Mouse (Mus musculus) embryonic facial prominence, embryonic 14.5 days (tissue): Measurements from ENCODE around the gene Rabep2. TPM values are rescaled to one million over a fixed set of nuclear protein-coding genes. Genes with fewer than 3 reads are reported as not detected.

Source experiments
- ATAC-seq: fragments of 200-750 bp; cut with Nextera tagmentation; 2 replicates; pipeline ENCODE4 v1.8.0; 2017; ENCODE audit warnings: low read depth, moderate number of reproducible peaks, moderate TSS enrichment
- DNase-seq: peaks from one replicate; pipeline ENCODE4 v3.0.0-alpha.2; 2015; ENCODE audit warnings: low spot score
- H3K27ac ChIP-seq: fragments of 300-500 bp; sonication (generic); replicated peaks from 2 replicates; pipeline ENCODE4 v1.5.1; 2014; ENCODE audit warnings: low read depth, mild to moderate bottlenecking, low read length, moderate library complexity
- H3K27me3 ChIP-seq: fragments of 300-500 bp; sonication (generic); replicated peaks from 2 replicates; pipeline ENCODE4 v1.6.1; 2014; ENCODE audit warnings: low read length; ENCODE audit not compliant: control insufficient read depth, insufficient read depth
- H3K36me3 ChIP-seq: fragments of 300-500 bp; sonication (generic); 2 replicates; pipeline ENCODE4 v1.6.1; 2014; ENCODE audit warnings: low read length, mixed read lengths; ENCODE audit not compliant: control insufficient read depth, insufficient read depth
- H3K4me1 ChIP-seq: fragments of 300-500 bp; sonication (generic); 2 replicates; pipeline ENCODE4 v1.6.1; 2014; ENCODE audit warnings: antibody characterized with exemption, low read length; ENCODE audit not compliant: control insufficient read depth, insufficient read depth
- H3K4me2 ChIP-seq: fragments of 300-500 bp; sonication (generic); 2 replicates; pipeline ENCODE4 v1.6.1; 2014; ENCODE audit warnings: low read depth, mild to moderate bottlenecking, low read length, moderate library complexity, mixed read lengths
- H3K4me3 ChIP-seq: fragments of 300-500 bp; sonication (generic); 2 replicates; pipeline ENCODE4 v1.5.1; 2014; ENCODE audit warnings: low read depth, mild to moderate bottlenecking, low read length
- H3K9ac ChIP-seq: fragments of 300-500 bp; sonication (generic); 2 replicates; pipeline ENCODE4 v1.6.1; 2014; ENCODE audit warnings: low read depth, mild to moderate bottlenecking, low read length, moderate library complexity, mixed read lengths
- H3K9me3 ChIP-seq: fragments of 300-500 bp; sonication (generic); 2 replicates; pipeline ENCODE4 v1.6.1; 2016; ENCODE audit warnings: low read length; ENCODE audit not compliant: control insufficient read depth
- WGBS: fragments of 180-500 bp; shearing (Covaris S2); extraction: QIAGEN DNeasy Blood & Tissue Kit; methylation state at CpG from one replicate; pipeline ENCODE4 v1.1.7; 2014; 5-methylcytosine and 5-hydroxymethylcytosine counted together
- polyA plus RNA-seq: library from polyadenylated mRNA; unstranded; fragments of >200 nt; fragmentation: Nextera tagmentation; extraction: Ambion mirVana; gene quantifications from 2 replicates; pipeline ENCODE4 v1.2.1, GENCODE M21; 2014

The Rabep2 gene
- polyA plus RNA-seq, 1 experiment from 2014 or later, result 26.4 TPM

DNA sequence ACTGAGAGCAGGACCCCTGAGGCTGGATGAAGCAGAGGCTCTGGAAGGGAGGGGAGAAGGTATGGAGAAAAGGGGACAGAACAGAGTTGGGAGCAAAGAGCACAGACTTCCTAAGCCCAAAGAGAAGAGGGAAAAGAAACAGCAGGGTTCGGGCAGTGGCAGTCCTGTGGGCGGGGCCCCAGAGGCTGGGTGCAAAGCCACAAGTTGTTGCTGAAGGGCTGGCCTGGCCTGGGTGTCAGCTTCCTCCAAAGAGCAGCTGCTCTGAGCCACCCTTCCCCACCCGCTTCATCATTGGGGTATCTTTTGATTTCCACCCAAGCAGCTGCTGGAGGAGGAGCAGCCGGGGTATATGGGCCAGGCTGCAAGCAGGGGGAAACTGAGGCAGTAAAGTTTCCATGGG lies 35.6 kb downstream of the Rabep2 start:
- Histone ChIP-seq H3K36me3 (peaks cover 32% of the 10 kb centered on the region), H3K4me3 (no peak overlapping the region), H3K27me3 (no peaks in the 10 kb centered on the region), H3K9me3 (no peaks in the 10 kb centered on the region), H3K4me2 (no peak overlapping the region), H3K4me1 (peaks cover 7% of the 10 kb centered on the region), H3K27ac (peak overlapping the region; percentile 67), H3K9ac (no peak overlapping the region)
- DNase-seq, result peak; percentile 70
- 64% methylated on average over 3 of the region's 4 CpGs for WGBS
- no peak for ATAC-seq

DNA sequence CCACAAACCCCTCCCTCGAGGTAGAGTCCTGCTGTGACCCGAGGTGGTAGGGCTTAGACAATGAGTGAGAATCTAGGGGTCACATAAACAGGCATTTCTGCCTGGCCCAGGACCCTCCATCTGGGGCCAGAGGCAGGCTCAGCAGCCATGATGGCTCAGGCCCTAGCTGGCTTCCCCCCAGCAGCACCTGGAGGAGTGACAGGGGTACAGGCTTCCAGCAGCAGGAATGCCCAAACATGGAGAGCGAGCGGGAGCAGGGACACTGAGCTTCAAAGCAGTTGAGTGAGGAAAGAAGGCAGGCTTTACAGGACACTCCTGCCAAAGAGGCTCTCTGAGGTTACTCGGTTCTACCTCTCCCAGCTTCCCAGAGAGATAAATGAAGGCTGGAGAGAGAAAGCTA lies 36.3 kb downstream of the Rabep2 start:
- ATAC-seq, result no peak
- H3K9me3 ChIP-seq, result no peaks in the 10 kb centered on the region
- peaks cover 39% of the 10 kb centered on the region for H3K36me3 ChIP-seq
- H3K4me2 ChIP-seq, result no peak overlapping the region
- H3K4me3 ChIP-seq, result no peak overlapping the region
- H3K4me1 ChIP-seq, result peaks cover 7% of the 10 kb centered on the region
- no peak for DNase-seq
- H3K27ac ChIP-seq, result peak overlapping the region; percentile 28; the same call in 1 of the 2 replicates
- no peak overlapping the region for H3K9ac ChIP-seq
- WGBS, result 47% methylated on average over 5 of the region's 5 CpGs
- H3K27me3 ChIP-seq, result no peaks in the 10 kb centered on the region

DNA sequence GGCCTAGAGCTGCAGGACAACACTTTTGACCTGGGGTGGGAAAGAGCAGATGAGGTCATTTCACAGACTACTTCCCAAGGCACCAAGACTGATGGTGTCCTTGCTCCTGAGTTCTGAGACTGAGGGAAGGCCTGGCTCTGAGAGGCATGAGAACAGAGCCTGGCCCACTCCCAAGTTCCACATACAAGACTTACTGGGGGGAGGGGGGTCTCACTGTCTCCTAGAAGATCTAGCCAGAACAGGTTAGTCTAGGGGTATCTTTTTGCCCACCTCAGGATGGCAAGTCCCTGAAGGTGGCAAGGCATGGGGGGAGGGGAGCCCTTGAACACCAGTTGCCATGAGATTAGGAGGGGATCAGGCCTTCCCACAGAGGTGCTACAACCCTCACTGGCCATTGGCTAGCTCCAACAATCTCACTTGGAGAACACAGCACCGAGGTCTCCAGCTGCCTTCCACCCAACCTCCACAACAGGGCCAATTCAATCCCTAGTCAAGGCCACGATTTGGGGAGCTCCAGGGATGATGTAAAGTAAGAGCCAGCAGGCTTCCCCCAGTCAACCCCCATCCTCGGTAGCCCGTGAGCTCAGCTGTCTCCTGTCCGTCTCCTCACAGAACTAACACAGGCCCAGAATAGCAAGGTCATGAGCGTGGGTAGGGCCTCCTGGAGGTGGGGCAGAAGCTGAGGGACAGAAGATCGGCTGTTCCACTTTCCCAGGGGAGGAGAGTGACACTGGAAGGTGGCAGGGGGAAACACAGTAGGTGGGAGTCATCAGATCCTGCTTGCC lies 36.9 kb downstream of the Rabep2 start:
- no peak overlapping the region for H3K4me3 ChIP-seq
- peak overlapping the region; percentile 19; the same call in 1 of the 2 replicates for H3K27ac ChIP-seq
- no peaks in the 10 kb centered on the region for H3K9me3 ChIP-seq
- peaks cover 45% of the 10 kb centered on the region for H3K36me3 ChIP-seq
- peak; percentile 60 for ATAC-seq
- H3K4me1 ChIP-seq, result peaks cover 7% of the 10 kb centered on the region
- 55% methylated on average over 7 of the region's 7 CpGs for WGBS
- H3K9ac ChIP-seq, result no peak overlapping the region
- DNase-seq, result peak; percentile 55
- H3K4me2 ChIP-seq, result no peak overlapping the region
- no peaks in the 10 kb centered on the region for H3K27me3 ChIP-seq

DNA sequence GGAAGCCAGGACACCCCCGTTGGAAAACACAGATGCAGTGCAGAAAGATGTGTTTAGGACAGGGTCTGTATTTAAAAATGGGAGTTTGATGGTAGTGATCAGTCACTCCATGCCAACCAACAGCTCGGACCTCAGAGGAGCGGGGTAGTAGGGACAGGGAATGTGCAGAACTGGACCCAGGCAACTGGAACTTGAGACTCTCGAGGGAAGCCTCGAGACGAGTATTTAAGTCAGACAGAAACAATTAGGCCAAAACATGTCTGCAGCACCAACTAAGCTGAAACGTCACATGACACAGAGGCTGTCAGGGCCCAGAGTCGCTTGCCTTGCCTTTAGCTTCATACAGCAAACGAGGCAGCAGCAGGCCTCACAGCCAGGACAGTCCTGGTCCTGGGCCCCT lies 37.6 kb downstream of the Rabep2 start:
- peaks cover 7% of the 10 kb centered on the region for H3K4me1 ChIP-seq
- ATAC-seq (no peak), DNase-seq (peak; percentile 30)
- peaks cover 51% of the 10 kb centered on the region for H3K36me3 ChIP-seq
- no peak overlapping the region for H3K27ac ChIP-seq
- H3K4me3 ChIP-seq, result no peak overlapping the region
- no peaks in the 10 kb centered on the region for H3K27me3 ChIP-seq
- no peak overlapping the region for H3K9ac ChIP-seq
- H3K9me3 ChIP-seq, result no peaks in the 10 kb centered on the region
- no peak overlapping the region for H3K4me2 ChIP-seq
- 43% methylated on average over 8 of the region's 9 CpGs for WGBS

DNA sequence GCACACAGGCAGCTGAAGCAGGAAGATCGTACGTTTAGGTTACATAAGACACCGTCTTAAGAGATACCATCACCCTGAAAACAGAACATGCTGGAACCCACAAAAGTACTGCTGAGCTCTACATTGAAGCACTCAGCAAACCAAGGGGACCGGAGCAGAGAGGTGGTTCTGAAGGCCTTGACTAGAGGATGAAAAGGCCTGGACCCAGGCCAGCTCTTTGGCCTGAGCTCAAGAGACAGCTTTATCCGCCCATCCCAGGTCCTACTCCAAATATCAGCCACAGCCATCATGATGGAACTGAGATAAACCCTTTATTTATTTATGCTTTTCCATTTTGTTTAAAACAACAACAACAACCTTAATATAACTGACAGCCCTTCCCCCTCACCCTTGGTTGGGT lies 38.1 kb downstream of the Rabep2 start:
- no peaks in the 10 kb centered on the region for H3K27me3 ChIP-seq
- no peak overlapping the region for H3K4me3 ChIP-seq
- peaks cover 7% of the 10 kb centered on the region for H3K4me1 ChIP-seq
- ATAC-seq (no peak), DNase-seq (no peak)
- no peaks in the 10 kb centered on the region for H3K9me3 ChIP-seq
- H3K9ac ChIP-seq, result no peak overlapping the region
- H3K27ac ChIP-seq, result no peak overlapping the region
- peaks cover 57% of the 10 kb centered on the region for H3K36me3 ChIP-seq
- H3K4me2 ChIP-seq, result no peak overlapping the region
- 83% methylated on average over 5 of the region's 5 CpGs for WGBS

DNA sequence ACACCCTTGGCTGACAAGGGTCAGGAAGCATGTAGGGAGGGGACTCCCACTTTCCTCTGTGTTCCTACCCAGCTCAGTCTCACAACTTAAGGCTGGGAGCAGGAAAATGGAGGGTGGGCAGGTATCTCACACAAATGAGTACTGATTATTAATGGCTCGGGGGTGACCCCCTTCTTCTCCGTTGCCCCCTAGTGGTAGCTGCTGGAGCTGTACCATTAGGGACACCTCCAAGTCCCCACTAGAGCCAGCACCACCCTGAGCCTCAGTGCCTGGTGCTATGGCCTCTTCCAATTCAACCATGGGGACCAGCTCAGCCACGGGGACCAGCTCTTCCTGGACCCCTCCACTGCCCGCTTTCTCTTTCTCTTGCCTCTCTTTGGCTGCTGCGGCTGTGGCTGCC lies 38.7 kb downstream of the Rabep2 start:
- Histone ChIP-seq H3K4me3 (no peak overlapping the region), H3K4me1 (peaks cover 7% of the 10 kb centered on the region), H3K27me3 (no peaks in the 10 kb centered on the region), H3K36me3 (peaks cover 62% of the 10 kb centered on the region), H3K9ac (no peak overlapping the region), H3K27ac (no peak overlapping the region), H3K4me2 (no peak overlapping the region), H3K9me3 (no peaks in the 10 kb centered on the region)
- DNase-seq (no peak), ATAC-seq (no peak)
- 65% methylated on average over 5 of the region's 5 CpGs for WGBS

DNA sequence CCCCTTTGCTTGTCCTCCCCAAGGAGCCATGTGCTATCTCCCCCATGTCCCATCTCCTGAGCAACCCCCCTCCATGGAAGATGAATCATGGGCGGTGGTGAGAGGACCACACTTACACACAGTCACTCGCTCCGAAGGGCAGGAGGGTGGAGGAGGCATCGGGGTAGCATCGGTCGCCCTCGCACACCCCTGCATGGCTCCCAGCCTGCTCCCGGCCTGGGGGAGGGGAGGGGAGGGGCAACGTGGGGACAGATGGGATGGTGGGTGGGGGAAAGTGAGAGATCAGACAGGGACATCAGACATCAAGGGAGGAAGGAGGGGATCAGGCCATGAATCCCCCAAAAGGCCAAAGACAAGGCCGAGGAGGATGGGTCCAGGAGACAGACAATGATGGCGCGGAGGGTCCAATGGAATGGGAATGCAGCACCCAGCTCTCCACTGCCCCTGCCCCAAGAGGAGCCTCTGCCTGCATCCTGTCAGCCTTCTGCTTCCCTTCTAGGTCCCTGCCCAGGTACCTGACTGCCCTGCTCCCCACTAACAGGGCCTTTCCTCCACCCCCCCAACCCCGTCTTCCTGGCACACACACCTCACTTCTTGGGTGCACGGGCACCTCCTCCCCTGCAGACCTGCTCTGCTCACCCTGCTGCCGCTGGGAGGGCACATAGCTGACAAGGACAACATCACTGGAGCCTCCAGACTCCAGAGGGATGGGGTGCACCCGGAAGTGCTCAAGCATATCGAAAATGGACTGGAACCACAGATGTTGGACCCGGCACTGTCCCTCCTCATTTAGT lies 39.5 kb downstream of the Rabep2 start:
- Histone ChIP-seq H3K27me3 (no peaks in the 10 kb centered on the region), H3K4me1 (peaks cover 7% of the 10 kb centered on the region), H3K4me2 (no peak overlapping the region), H3K4me3 (no peak overlapping the region), H3K9ac (no peak overlapping the region), H3K9me3 (no peaks in the 10 kb centered on the region), H3K27ac (no peak overlapping the region), H3K36me3 (peaks cover 70% of the 10 kb centered on the region)
- no peak for ATAC-seq
- DNase-seq, result no peak
- 88% methylated on average over 18 of the region's 18 CpGs for WGBS

DNA sequence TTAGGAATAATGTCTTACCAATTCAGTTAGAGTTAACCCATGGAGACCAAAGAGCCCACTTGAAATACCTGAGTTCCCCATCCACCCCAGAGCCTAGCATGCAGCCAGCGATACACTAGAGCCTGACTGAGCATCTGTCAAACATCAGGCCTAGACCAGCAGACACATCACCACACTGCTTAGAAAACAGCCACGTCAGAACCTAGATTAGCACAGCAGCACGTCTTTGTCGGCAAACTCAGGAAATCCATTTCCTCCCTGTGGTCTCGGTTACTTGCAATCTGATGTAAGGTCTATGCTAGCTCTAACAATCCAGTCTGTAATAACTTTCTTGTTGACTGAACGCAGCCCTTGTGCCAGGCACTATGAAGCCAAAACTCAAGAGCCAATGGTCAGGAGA lies 41.5 kb downstream of the Rabep2 start:
- Histone ChIP-seq H3K4me2 (no peak overlapping the region), H3K27me3 (no peaks in the 10 kb centered on the region), H3K4me1 (peaks cover 6% of the 10 kb centered on the region; the same call in 1 of the 2 replicates), H3K36me3 (peaks cover 71% of the 10 kb centered on the region), H3K27ac (no peak overlapping the region), H3K4me3 (no peak overlapping the region), H3K9me3 (no peaks in the 10 kb centered on the region), H3K9ac (no peak overlapping the region)
- DNase-seq, result no peak
- ATAC-seq, result no peak
- WGBS, result 64% methylated on average over 6 of the region's 6 CpGs
